Mouse (Mus musculus) hindbrain, embryonic 13.5 days (tissue): Measurements from ENCODE around the gene Pcsk2. TPM values are rescaled to one million over a fixed set of nuclear protein-coding genes. Genes with fewer than 3 reads are reported as not detected.

ENCODE experiments used
- ATAC-seq: fragments of 200-750 bp; cut with Nextera tagmentation; 2 replicates; pipeline ENCODE4 v1.8.0; 2017; ENCODE audit warnings: moderate TSS enrichment; ENCODE audit not compliant: low FRiP score
- H3K27ac ChIP-seq: fragments of 300-500 bp; sonication (generic); 2 replicates; pipeline ENCODE4 v1.5.1; 2015; ENCODE audit warnings: inconsistent platforms, mild to moderate bottlenecking, moderate library complexity
- H3K27me3 ChIP-seq: fragments of 300-500 bp; sonication (generic); 2 replicates; pipeline ENCODE4 v1.6.1; 2015; ENCODE audit warnings: mild to moderate bottlenecking, inconsistent platforms
- H3K36me3 ChIP-seq: fragments of 300-500 bp; sonication (generic); 2 replicates; pipeline ENCODE4 v1.6.1; 2015; ENCODE audit warnings: mild to moderate bottlenecking, inconsistent platforms
- H3K4me1 ChIP-seq: fragments of 300-500 bp; sonication (generic); replicated peaks from 2 replicates; pipeline ENCODE4 v1.6.1; 2015; ENCODE audit warnings: inconsistent platforms
- H3K4me2 ChIP-seq: fragments of 300-500 bp; sonication (generic); 2 replicates; pipeline ENCODE4 v1.6.1; 2015; ENCODE audit warnings: inconsistent platforms, mild to moderate bottlenecking, moderate library complexity
- H3K4me3 ChIP-seq: fragments of 300-500 bp; sonication (generic); 2 replicates; pipeline ENCODE4 v1.5.1; 2015; ENCODE audit warnings: mild to moderate bottlenecking, inconsistent platforms
- H3K9ac ChIP-seq: fragments of 300-500 bp; sonication (generic); 2 replicates; pipeline ENCODE4 v1.6.1; 2015; ENCODE audit warnings: mild to moderate bottlenecking, inconsistent platforms
- H3K9me3 ChIP-seq: fragments of 300-500 bp; sonication (generic); 2 replicates; pipeline ENCODE4 v1.6.1; 2016; ENCODE audit warnings: inconsistent platforms
- WGBS: fragments of 180-500 bp; shearing (Covaris S2); methylation state at CpG from one replicate; pipeline ENCODE4 v1.1.7; 2015; 5-methylcytosine and 5-hydroxymethylcytosine counted together
- polyA plus RNA-seq: library from polyadenylated mRNA; unstranded; fragments of >200 nt; fragmentation: Nextera tagmentation; extraction: Ambion mirVana; gene quantifications from 2 replicates; pipeline ENCODE4 v1.2.1, GENCODE M21; 2015

Gene Pcsk2
- polyA plus RNA-seq, 1 experiment from 2014 or later, result 16.9 TPM

DNA sequence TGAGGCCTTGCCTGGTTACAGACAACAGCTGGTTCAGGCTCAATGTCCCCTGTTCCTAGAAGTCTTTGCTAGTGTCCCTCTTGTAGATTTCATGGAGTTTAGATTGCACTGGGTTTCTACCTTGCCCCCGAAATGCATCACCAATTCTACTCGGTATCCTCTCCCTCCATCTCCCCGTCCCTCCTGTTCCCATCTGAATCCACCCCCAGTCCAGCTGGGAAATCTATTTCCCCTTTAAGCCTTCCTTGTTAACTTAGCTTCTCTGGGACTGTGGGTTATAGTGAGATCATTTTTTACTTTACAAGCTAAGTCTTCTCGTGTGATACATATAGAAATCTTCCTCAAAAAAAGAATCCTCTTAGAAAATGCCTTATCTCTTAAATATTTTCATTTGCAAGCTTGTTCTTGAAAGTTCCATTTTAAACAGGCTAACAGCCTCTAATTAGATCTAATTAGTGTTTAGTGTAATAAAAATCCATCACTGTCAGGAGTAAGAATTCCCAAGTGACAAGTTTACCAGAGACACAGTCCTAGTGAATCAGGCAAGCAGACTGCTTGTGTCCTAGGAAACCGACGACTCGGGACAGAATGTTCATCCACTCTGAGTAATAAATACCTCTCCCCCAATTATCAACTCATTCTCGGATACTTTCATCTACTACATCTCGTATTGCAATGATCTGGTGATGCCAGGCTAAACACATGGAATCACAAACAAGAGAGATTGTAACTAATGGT lies 206.3 kb downstream of the Pcsk2 start:
- Histone ChIP-seq H3K27ac (peak overlapping the region; percentile 71), H3K9ac (no peak overlapping the region), H3K4me3 (no peak overlapping the region), H3K9me3 (no peaks in the 10 kb centered on the region), H3K27me3 (no peaks in the 10 kb centered on the region), H3K4me2 (no peak overlapping the region), H3K36me3 (no peaks in the 10 kb centered on the region), H3K4me1 (peaks cover 6% of the 10 kb centered on the region; the same call in 1 of the 2 replicates)
- ATAC-seq, result peak; percentile 82
- 44% methylated on average over 9 of the region's 9 CpGs for WGBS

GRCm38 (mm10) chr2:143776448-143776847 lies 230.5 kb downstream of the Pcsk2 start:
- H3K27me3 ChIP-seq, result no peaks in the 10 kb centered on the region

GRCm38 (mm10) chr2:143780310-143780709 lies 234.4 kb downstream of the Pcsk2 start:
- Histone ChIP-seq H3K36me3 (peaks cover 8% of the 10 kb centered on the region), H3K27ac (no peak overlapping the region), H3K9ac (no peak overlapping the region), H3K4me1 (no peaks in the 10 kb centered on the region), H3K27me3 (no peaks in the 10 kb centered on the region), H3K4me2 (no peak overlapping the region), H3K4me3 (no peak overlapping the region), H3K9me3 (no peaks in the 10 kb centered on the region)
- no peak for ATAC-seq
- 75% methylated on average over 2 of the region's 2 CpGs for WGBS

More at GRCm38 (mm10) chr2:143776448-143776847, 230.5 kb downstream of the Pcsk2 start:
- H3K4me2 ChIP-seq, result no peak overlapping the region
- H3K4me1 ChIP-seq, result no peaks in the 10 kb centered on the region
- H3K4me3 ChIP-seq, result no peak overlapping the region
- H3K9ac ChIP-seq, result no peak overlapping the region
- no peak overlapping the region for H3K27ac ChIP-seq
- 15% methylated on average over 4 of the region's 4 CpGs for WGBS
- H3K9me3 ChIP-seq, result peaks cover 4% of the 10 kb centered on the region
- ATAC-seq, result no peak
- H3K36me3 ChIP-seq, result no peaks in the 10 kb centered on the region

GRCm38 (mm10) chr2:143789911-143790310 lies 244.0 kb downstream of the Pcsk2 start:
- no peak overlapping the region for H3K27ac ChIP-seq
- ATAC-seq, result no peak
- no peaks in the 10 kb centered on the region for H3K9me3 ChIP-seq
- H3K4me1 ChIP-seq, result no peaks in the 10 kb centered on the region
- peaks cover 2% of the 10 kb centered on the region for H3K36me3 ChIP-seq
- H3K27me3 ChIP-seq, result no peaks in the 10 kb centered on the region
- no peak overlapping the region for H3K9ac ChIP-seq
- WGBS, result 88% methylated on average over 5 of the region's 5 CpGs
- no peak overlapping the region for H3K4me3 ChIP-seq
- H3K4me2 ChIP-seq, result no peak overlapping the region

DNA sequence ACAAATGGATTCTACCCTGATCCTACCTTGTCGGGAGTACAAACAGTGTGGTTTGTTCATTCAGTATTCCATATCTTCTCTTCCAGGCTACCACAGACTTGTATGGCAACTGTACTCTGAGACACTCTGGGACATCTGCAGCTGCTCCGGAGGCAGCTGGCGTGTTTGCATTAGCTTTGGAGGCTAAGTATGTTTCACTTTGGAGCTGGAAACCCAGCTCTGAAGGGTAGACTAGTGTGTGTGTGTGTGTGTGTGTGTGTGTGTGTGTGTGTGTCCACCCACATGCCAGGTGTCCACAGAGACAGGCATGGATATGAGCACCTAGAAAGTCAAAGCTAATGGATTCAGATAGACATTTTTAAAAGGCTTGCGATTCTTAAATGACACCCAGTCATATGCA lies 249.9 kb downstream of the Pcsk2 start:
- no peak overlapping the region for H3K4me2 ChIP-seq
- no peaks in the 10 kb centered on the region for H3K4me1 ChIP-seq
- no peak overlapping the region for H3K9ac ChIP-seq
- ATAC-seq, result no peak
- H3K4me3 ChIP-seq, result no peak overlapping the region
- no peaks in the 10 kb centered on the region for H3K27me3 ChIP-seq
- H3K9me3 ChIP-seq, result no peaks in the 10 kb centered on the region
- H3K36me3 ChIP-seq, result 0 out of 2 replicates have a peak, but pooled peaks cover 1% of the 10 kb centered on the region
- 93% methylated on average over 4 of the region's 4 CpGs for WGBS
- H3K27ac ChIP-seq, result no peak overlapping the region

GRCm38 (mm10) chr2:143796335-143797013 lies 250.5 kb downstream of the Pcsk2 start:
- Histone ChIP-seq H3K4me1 (no peaks in the 10 kb centered on the region), H3K4me3 (no peak overlapping the region), H3K4me2 (no peak overlapping the region), H3K27ac (no peak overlapping the region), H3K36me3 (0 out of 2 replicates have a peak, but pooled peaks cover 5% of the 10 kb centered on the region), H3K9ac (no peak overlapping the region), H3K27me3 (no peaks in the 10 kb centered on the region), H3K9me3 (no peaks in the 10 kb centered on the region)
- 83% methylated on average over 4 of the region's 4 CpGs for WGBS
- no peak for ATAC-seq

- no peak for ATAC-seq
- Histone ChIP-seq H3K27ac (no peak overlapping the region), H3K4me2 (no peak overlapping the region)
Measured at GRCm38 (mm10) chr2:143801097-143801496, 255.1 kb downstream of the Pcsk2 start.

GRCm38 (mm10) chr2:143806140-143806923 lies 260.4 kb downstream of the Pcsk2 start:
- 67% methylated on average over 15 of the region's 15 CpGs for WGBS
- H3K9ac ChIP-seq, result no peak overlapping the region
- H3K27ac ChIP-seq, result no peak overlapping the region
- no peaks in the 10 kb centered on the region for H3K9me3 ChIP-seq
- H3K4me2 ChIP-seq, result no peak overlapping the region
- no peak overlapping the region for H3K4me3 ChIP-seq
- peak; percentile 39; the same call in 1 of the 2 replicates for ATAC-seq
- peaks cover 3% of the 10 kb centered on the region; the same call in 1 of the 2 replicates for H3K36me3 ChIP-seq
- peaks cover 6% of the 10 kb centered on the region for H3K4me1 ChIP-seq
- no peaks in the 10 kb centered on the region for H3K27me3 ChIP-seq

More at GRCm38 (mm10) chr2:143801097-143801496, 255.1 kb downstream of the Pcsk2 start:
- Histone ChIP-seq H3K9ac (no peak overlapping the region), H3K4me3 (no peak overlapping the region), H3K27me3 (no peaks in the 10 kb centered on the region), H3K9me3 (no peaks in the 10 kb centered on the region), H3K4me1 (no peaks in the 10 kb centered on the region), H3K36me3 (peaks cover 7% of the 10 kb centered on the region; the same call in 1 of the 2 replicates)
- 83% methylated on average over 5 of the region's 5 CpGs for WGBS

DNA sequence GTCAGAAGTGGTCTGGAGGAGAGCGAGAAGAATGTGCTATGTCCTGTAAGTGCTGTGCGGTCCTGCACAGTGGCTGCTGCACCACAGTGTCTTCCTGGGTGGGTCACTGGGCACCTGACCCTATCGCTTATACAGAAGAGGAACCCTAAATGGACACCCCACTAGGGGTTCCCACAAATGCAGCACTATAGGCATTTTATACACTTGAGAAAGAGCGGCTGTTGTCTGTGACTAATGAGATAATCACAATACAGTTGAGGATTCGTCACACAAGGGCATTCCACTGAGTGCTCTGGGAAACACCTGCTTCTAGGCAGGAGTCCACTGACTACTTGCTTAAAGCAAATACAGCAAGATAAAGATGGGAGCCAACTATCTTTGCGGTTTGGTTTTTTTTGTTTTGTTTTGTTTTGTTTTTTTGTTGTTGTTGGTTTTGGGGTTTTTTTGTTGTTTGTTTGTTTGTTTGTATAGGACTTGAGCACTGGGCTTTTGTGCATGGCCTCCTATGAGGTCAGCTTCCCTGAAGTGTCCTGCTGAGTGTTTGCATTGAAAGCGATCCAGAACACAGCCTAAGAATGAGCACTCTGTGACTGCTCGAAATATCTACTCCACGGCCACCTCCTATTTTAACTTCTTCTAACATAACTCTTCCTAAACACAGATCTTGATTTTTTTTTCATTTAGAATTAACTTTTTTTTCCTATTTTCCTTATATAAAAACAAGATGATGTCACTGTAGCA lies 261.1 kb downstream of the Pcsk2 start:
- no peak overlapping the region for H3K27ac ChIP-seq
- no peaks in the 10 kb centered on the region for H3K27me3 ChIP-seq
- H3K9me3 ChIP-seq, result no peaks in the 10 kb centered on the region
- peaks cover 3% of the 10 kb centered on the region; the same call in 1 of the 2 replicates for H3K36me3 ChIP-seq
- peaks cover 6% of the 10 kb centered on the region for H3K4me1 ChIP-seq
- H3K4me2 ChIP-seq, result no peak overlapping the region
- ATAC-seq, result peak; percentile 61; the same call in 1 of the 2 replicates
- no peak overlapping the region for H3K4me3 ChIP-seq
- H3K9ac ChIP-seq, result no peak overlapping the region
- WGBS, result 57% methylated on average over 9 of the region's 9 CpGs

DNA sequence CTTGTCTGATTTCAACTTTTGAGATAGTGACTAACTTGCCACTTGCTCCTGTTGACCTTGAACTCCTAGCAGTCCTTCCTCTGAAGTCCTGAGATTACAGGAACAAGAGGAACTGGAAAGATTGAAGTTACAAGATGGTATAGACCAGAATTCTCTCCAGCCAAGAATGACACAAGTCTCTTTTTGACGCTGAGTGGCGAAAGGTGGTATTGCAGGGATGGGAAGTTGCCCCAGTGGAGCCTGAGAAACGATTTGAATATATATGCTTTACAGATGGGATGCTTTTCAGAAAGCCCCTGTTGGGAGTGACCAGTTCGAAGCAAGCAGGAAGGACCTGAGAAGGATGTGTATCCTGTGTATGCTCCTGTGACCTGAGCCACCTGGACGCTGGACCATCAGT lies 262.8 kb downstream of the Pcsk2 start:
- H3K4me3 ChIP-seq, result no peak overlapping the region
- peaks cover 5% of the 10 kb centered on the region; the same call in 1 of the 2 replicates for H3K36me3 ChIP-seq
- H3K27me3 ChIP-seq, result no peaks in the 10 kb centered on the region
- H3K4me2 ChIP-seq, result no peak overlapping the region
- no peak overlapping the region for H3K9ac ChIP-seq
- no peak overlapping the region for H3K27ac ChIP-seq
- peaks cover 6% of the 10 kb centered on the region for H3K4me1 ChIP-seq
- ATAC-seq, result no peak
- WGBS, result 71% methylated on average over 5 of the region's 5 CpGs
- H3K9me3 ChIP-seq, result no peaks in the 10 kb centered on the region

DNA sequence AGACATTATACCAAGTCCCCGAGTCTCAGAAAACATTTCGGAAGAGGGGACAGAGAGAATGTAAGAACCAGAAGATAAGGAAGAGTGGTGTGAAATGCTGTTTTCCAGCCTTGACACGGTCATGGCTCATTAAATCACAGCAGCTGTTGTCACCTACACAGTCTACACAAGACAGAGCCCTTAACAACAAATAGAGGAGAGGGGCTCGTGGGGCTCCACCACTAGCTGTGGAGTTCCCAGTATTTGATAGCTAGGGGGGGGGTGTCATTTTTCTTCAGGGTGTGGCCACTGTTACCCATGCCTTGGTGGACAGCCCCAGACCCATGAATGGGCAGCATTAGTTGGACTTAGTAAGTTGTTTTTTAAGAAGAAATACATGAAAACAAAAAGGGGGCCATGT lies 266.3 kb downstream of the Pcsk2 start:
- Histone ChIP-seq H3K27me3 (no peaks in the 10 kb centered on the region), H3K9me3 (no peaks in the 10 kb centered on the region), H3K36me3 (peaks cover 8% of the 10 kb centered on the region; the same call in 1 of the 2 replicates), H3K4me2 (no peak overlapping the region), H3K27ac (no peak overlapping the region), H3K9ac (no peak overlapping the region), H3K4me1 (no peaks in the 10 kb centered on the region), H3K4me3 (no peak overlapping the region)
- 56% methylated on average over 4 of the region's 4 CpGs for WGBS
- no peak for ATAC-seq
